Mouse (Mus musculus) forebrain, postnatal 0 days (tissue): ENCODE data around the gene Olfr198. TPM values are rescaled to one million over a fixed set of nuclear protein-coding genes. Genes with fewer than 3 reads are reported as not detected.
"Not testable (repeated sequence)": the region's sequence is repeated elsewhere in the genome, so short reads cannot be mapped to it uniquely, and the experiment has no call there.

Source experiments
- ATAC-seq: fragments of 200-750 bp; cut with Nextera tagmentation; 2 replicates; pipeline ENCODE4 v1.8.0; 2017; ENCODE audit warnings: mild to moderate bottlenecking, moderate library complexity
- DNase-seq: peaks from one replicate; pipeline ENCODE4 v3.0.0-alpha.2; 2015
- H3K27ac ChIP-seq: fragments of 300-500 bp; sonication (generic); 2 replicates; pipeline ENCODE4 v1.5.1; 2014; ENCODE audit warnings: low read depth, mild to moderate bottlenecking, antibody characterized with exemption, low read length, moderate library complexity, mixed read lengths
- H3K27me3 ChIP-seq: fragments of 300-500 bp; sonication (generic); 2 replicates; pipeline ENCODE4 v1.6.1; 2014; ENCODE audit warnings: mild to moderate bottlenecking, low read length, mixed read lengths; ENCODE audit not compliant: insufficient read depth
- H3K36me3 ChIP-seq: fragments of 300-500 bp; sonication (generic); 2 replicates; pipeline ENCODE4 v1.6.1; 2014; ENCODE audit warnings: mild to moderate bottlenecking, moderate library complexity; ENCODE audit not compliant: insufficient read depth
- H3K4me1 ChIP-seq: fragments of 300-500 bp; sonication (generic); 2 replicates; pipeline ENCODE4 v1.6.1; 2014; ENCODE audit warnings: antibody characterized with exemption; ENCODE audit not compliant: insufficient read depth
- H3K4me2 ChIP-seq: fragments of 300-500 bp; sonication (generic); 2 replicates; pipeline ENCODE4 v1.6.1; 2014; ENCODE audit warnings: low read depth, mild to moderate bottlenecking, moderate library complexity
- H3K4me3 ChIP-seq: fragments of 300-500 bp; sonication (generic); 2 replicates; pipeline ENCODE4 v1.5.1; 2014; ENCODE audit warnings: low read depth, low read length, mixed read lengths
- H3K9ac ChIP-seq: fragments of 300-500 bp; sonication (generic); 2 replicates; pipeline ENCODE4 v1.6.1; 2014; ENCODE audit warnings: mild to moderate bottlenecking
- H3K9me3 ChIP-seq: fragments of 300-500 bp; sonication (generic); 2 replicates; pipeline ENCODE4 v1.6.1; 2016; ENCODE audit warnings: low read length
- CTCF ChIP-seq: sonication (generic); IDR thresholded peaks from 2 replicates; pipeline ENCODE4 v1.5.1; 2016; ENCODE audit warnings: antibody characterized with exemption, control low read depth, low read depth
- WGBS: fragments of 180-500 bp; shearing (Covaris S2); extraction: QIAGEN DNeasy Blood & Tissue Kit; methylation state at CpG from one replicate; pipeline ENCODE4 v1.1.7; 2014; 5-methylcytosine and 5-hydroxymethylcytosine counted together
- polyA plus RNA-seq: library from polyadenylated mRNA; unstranded; fragments of >200 nt; fragmentation: Nextera tagmentation; extraction: Ambion mirVana; gene quantifications from 2 replicates; pipeline ENCODE4 v1.2.1, GENCODE M21; 2015
- total RNA-seq: library from RNA; depleted of rRNA; stranded (reverse); fragments of >200 nt; gene quantifications from 2 replicates; pipeline ENCODE4 v1.2.3, GENCODE M21; 2014; rRNA removed

Gene Olfr198
- total RNA-seq: not detected in 2 replicates
- polyA plus RNA-seq: not detected in 2 replicates

GRCm38 (mm10) chr16:59203433-59203832 lies at the start of gene Olfr198:
Olfr198 (minus strand) TSS chr16:59203533.
- not testable (repeated sequence) for H3K9me3 ChIP-seq, H3K9ac ChIP-seq, ATAC-seq, H3K4me2 ChIP-seq, H3K4me3 ChIP-seq, DNase-seq, H3K4me1 ChIP-seq, H3K27ac ChIP-seq, H3K27me3 ChIP-seq, H3K36me3 ChIP-seq
- 70% methylated on average over 1 of the region's 1 CpGs for WGBS

- Histone ChIP-seq H3K9ac (no peak overlapping the region), H3K36me3 (no peaks in the 10 kb centered on the region), H3K4me3 (no peak overlapping the region), H3K9me3 (no peaks in the 10 kb centered on the region), H3K4me2 (no peak overlapping the region), H3K27ac (no peak overlapping the region), H3K27me3 (no peaks in the 10 kb centered on the region), H3K4me1 (no peaks in the 10 kb centered on the region)
- DNase-seq: no peak
- TF ChIP-seq CTCF: no peak
- ATAC-seq: no peak
- whole genome bisulfite sequencing: 87% methylated on average over 17 of the region's 17 CpGs
Observed at GRCm38 (mm10) chr16:59249684-59250083, 46.4 kb upstream of the Olfr198 start.

- WGBS: 85% methylated on average over 1 of the region's 1 CpGs
- not testable (repeated sequence) for H3K9ac ChIP-seq, H3K4me2 ChIP-seq, DNase-seq, H3K27ac ChIP-seq, H3K4me1 ChIP-seq, H3K36me3 ChIP-seq, H3K27me3 ChIP-seq, H3K4me3 ChIP-seq, H3K9me3 ChIP-seq, ATAC-seq
Observed at GRCm38 (mm10) chr16:59219667-59220066, 16.3 kb upstream of the Olfr198 start, which contains the start of gene Olfr199. Olfr199 (minus strand) TSS chr16:59219767.

GRCm38 (mm10) chr16:59217861-59218260 lies 14.5 kb upstream of the Olfr198 start:
- not testable (repeated sequence) for H3K9me3 ChIP-seq, ATAC-seq, H3K4me3 ChIP-seq, H3K9ac ChIP-seq, H3K27ac ChIP-seq, H3K27me3 ChIP-seq, H3K4me1 ChIP-seq, H3K4me2 ChIP-seq, H3K36me3 ChIP-seq, DNase-seq
- 86% methylated on average over 3 of the region's 3 CpGs for WGBS

GRCm38 (mm10) chr16:59170354-59170753 lies 33.0 kb downstream of the Olfr198 start, which contains the start of gene Olfr196:
Olfr196 (minus strand) TSS chr16:59170454.
- Histone ChIP-seq H3K36me3 (no peaks in the 10 kb centered on the region), H3K9ac (no peak within 1 kb of the TSS), H3K27me3 (no peaks in the 10 kb centered on the region), H3K27ac (no peak within 1 kb of the TSS), H3K9me3 (no peaks in the 10 kb centered on the region), H3K4me3 (no peak within 1 kb of the TSS), H3K4me1 (no peaks in the 10 kb centered on the region), H3K4me2 (no peak within 1 kb of the TSS)
- 75% methylated on average over 3 of the region's 3 CpGs for WGBS
- ATAC-seq (no peak), DNase-seq (no peak)
- no peak for TF ChIP-seq CTCF

GRCm38 (mm10) chr16:59151996-59152395 lies 51.3 kb downstream of the Olfr198 start:
- Histone ChIP-seq H3K4me1 (no peaks in the 10 kb centered on the region), H3K27me3 (no peaks in the 10 kb centered on the region), H3K27ac (no peak overlapping the region), H3K9me3 (no peaks in the 10 kb centered on the region), H3K4me3 (no peak overlapping the region), H3K9ac (no peak overlapping the region), H3K36me3 (no peaks in the 10 kb centered on the region), H3K4me2 (no peak overlapping the region)
- DNase-seq (no peak), ATAC-seq (no peak)
- TF ChIP-seq CTCF: no peak
- WGBS: 92% methylated on average over 2 of the region's 2 CpGs

Other genes with a start within 250 kb of the Olfr198 start
- not detected in 2 replicates for gene Olfr183, start 208.2 kb downstream of the Olfr198 start, total RNA-seq
- not detected in 2 replicates for gene Olfr183, start 208.2 kb downstream of the Olfr198 start, polyA plus RNA-seq
- gene Olfr186, start 173.2 kb downstream of the Olfr198 start, total RNA-seq: not detected in 2 replicates
- not detected in 2 replicates for gene Olfr186, start 173.2 kb downstream of the Olfr198 start, polyA plus RNA-seq
- not detected in 2 replicates for gene Olfr187, start 163.8 kb downstream of the Olfr198 start, total RNA-seq
- gene Olfr187, start 163.8 kb downstream of the Olfr198 start, polyA plus RNA-seq: not detected in 2 replicates
- gene Olfr190, start 125.5 kb downstream of the Olfr198 start, total RNA-seq: not detected in 2 replicates
- gene Olfr190, start 125.5 kb downstream of the Olfr198 start, polyA plus RNA-seq: not detected in 2 replicates
- not detected in 2 replicates for gene Olfr191, start 113.7 kb downstream of the Olfr198 start, total RNA-seq
- gene Olfr191, start 113.7 kb downstream of the Olfr198 start, polyA plus RNA-seq: not detected in 2 replicates
- gene Olfr193, start 91.7 kb downstream of the Olfr198 start, total RNA-seq: not detected in 2 replicates
- gene Olfr193, start 91.7 kb downstream of the Olfr198 start, polyA plus RNA-seq: not detected in 2 replicates
- not detected in 2 replicates for gene Olfr194, start 82.5 kb downstream of the Olfr198 start, total RNA-seq
- gene Olfr194, start 82.5 kb downstream of the Olfr198 start, polyA plus RNA-seq: not detected in 2 replicates
- gene Olfr195, start 56.5 kb downstream of the Olfr198 start, total RNA-seq: not detected in 2 replicates
- not detected in 2 replicates for gene Olfr195, start 56.5 kb downstream of the Olfr198 start, polyA plus RNA-seq
- not detected in 2 replicates for gene Olfr196, start 33.1 kb downstream of the Olfr198 start, total RNA-seq
- gene Olfr196, start 33.1 kb downstream of the Olfr198 start, polyA plus RNA-seq: not detected in 2 replicates
- not detected in 2 replicates for gene Olfr199, start 16.2 kb upstream of the Olfr198 start, total RNA-seq
- not detected in 2 replicates for gene Olfr199, start 16.2 kb upstream of the Olfr198 start, polyA plus RNA-seq
- not detected in 2 replicates for gene Olfr201, start 69.1 kb upstream of the Olfr198 start, total RNA-seq
- gene Olfr201, start 69.1 kb upstream of the Olfr198 start, polyA plus RNA-seq: not detected in 2 replicates
- not detected in 2 replicates for gene Olfr202, start 83.3 kb upstream of the Olfr198 start, total RNA-seq
- gene Olfr202, start 83.3 kb upstream of the Olfr198 start, polyA plus RNA-seq: not detected in 2 replicates
- gene Olfr203, start 95.3 kb upstream of the Olfr198 start, total RNA-seq: not detected in 2 replicates
- gene Olfr203, start 95.3 kb upstream of the Olfr198 start, polyA plus RNA-seq: not detected in 2 replicates
- gene Olfr204, start 114.7 kb upstream of the Olfr198 start, total RNA-seq: not detected in 2 replicates
- gene Olfr204, start 114.7 kb upstream of the Olfr198 start, polyA plus RNA-seq: not detected in 2 replicates
- not detected in 2 replicates for gene Olfr205, start 127.6 kb upstream of the Olfr198 start, total RNA-seq
- not detected in 2 replicates for gene Olfr205, start 127.6 kb upstream of the Olfr198 start, polyA plus RNA-seq
- gene Olfr206, start 145.7 kb upstream of the Olfr198 start, total RNA-seq: not detected in 2 replicates
- not detected in 2 replicates for gene Olfr206, start 145.7 kb upstream of the Olfr198 start, polyA plus RNA-seq
- gene Olfr209, start 160.5 kb upstream of the Olfr198 start, total RNA-seq: not detected in 2 replicates
- gene Olfr209, start 160.5 kb upstream of the Olfr198 start, polyA plus RNA-seq: not detected in 2 replicates
- gene Gabrr3, start 203.8 kb upstream of the Olfr198 start, total RNA-seq: not detected in 2 replicates
- gene Gabrr3, start 203.8 kb upstream of the Olfr198 start, polyA plus RNA-seq: 0.04 TPM in 1 of 2 replicates, not detected in the other